Mouse (Mus musculus) thymus, postnatal 4 days (tissue): ENCODE data around the gene Fbln1.

ENCODE experiments used
- DNase-seq: peaks from one replicate; pipeline ENCODE4 v3.0.0; 2021

The Fbln1 gene

DNA sequence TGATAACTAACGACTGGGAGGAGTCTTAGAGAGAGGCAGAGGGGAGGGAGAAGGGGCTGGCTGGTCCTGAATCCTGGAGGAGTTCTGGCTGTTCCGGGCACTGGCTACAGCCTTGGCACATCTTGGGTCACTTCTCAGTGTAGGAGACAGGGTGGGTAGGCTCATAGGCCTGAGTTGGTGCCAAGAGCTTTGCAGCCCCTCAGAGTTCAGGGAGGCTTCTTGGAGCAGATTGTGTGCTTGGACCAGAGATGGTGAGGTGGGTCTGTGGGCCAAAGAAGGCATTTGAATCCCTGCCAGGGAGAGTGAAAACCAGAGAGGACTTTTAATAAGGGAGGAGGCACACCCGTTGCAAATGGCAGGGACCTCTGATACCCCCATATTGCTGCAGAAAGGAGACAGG, 1.3 kb downstream of the Fbln1 start:
- DNase-seq, result no peak

DNA sequence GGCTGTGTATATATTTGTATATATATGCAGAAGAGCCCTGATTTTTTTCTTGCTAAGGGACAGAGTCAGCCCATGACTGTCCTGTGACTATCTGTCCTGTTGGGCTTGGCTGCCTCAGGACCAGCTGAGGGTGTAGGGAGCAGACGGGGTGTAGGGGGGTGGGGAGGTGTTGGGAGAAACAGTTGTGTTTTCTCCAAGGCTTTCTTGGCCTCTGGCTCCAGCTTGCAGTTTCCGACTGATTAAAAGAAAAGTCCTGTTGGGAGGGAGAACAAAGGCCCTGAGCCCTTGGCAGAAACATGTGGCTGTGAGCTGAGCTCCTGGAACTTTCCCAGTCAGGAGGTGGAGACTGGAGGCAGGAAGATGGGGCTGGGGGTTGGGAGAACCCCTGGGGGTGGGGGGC, 2.0 kb downstream of the Fbln1 start:
- no peak for DNase-seq

DNA sequence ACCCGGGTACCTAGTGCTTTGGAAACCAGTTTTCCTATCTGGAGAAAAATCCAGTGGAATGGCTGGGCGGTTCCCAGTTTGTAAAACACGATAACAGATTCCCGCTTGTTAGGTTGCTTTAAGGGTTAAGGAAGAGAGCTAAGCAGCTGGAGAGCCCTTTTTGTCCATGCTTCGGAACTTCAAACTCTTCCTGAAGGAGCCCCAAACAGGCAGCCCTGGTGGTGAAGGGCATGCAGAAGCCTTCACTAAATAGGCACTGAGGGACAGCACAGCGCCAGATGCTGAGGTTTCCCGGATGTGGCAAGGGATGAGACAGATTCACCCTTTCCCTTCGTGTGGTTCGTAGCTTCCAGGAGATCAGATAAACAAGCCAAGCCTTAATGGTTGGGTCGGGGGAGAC, 2.6 kb downstream of the Fbln1 start:
- DNase-seq, result peak; percentile 42

DNA sequence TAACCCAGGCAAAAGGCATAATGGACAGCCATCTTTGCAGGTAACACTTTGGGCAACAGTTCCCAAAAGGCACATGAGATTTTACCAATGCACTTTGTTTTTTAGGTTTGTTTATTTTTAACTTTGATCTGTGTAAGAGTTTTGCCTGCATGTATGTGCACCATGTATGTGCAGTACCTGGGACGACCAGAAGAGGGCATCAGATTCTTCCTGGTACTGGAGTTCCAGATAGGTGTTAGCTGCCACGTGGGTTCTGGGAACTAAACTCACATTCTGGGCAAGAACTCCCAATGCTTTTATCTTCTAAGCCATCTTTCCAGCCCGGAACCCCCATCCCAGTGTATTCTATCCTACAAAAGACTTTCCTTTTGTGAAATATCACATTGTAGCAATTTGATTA, 3.6 kb downstream of the Fbln1 start:
- DNase-seq, result peak; percentile 58

DNA sequence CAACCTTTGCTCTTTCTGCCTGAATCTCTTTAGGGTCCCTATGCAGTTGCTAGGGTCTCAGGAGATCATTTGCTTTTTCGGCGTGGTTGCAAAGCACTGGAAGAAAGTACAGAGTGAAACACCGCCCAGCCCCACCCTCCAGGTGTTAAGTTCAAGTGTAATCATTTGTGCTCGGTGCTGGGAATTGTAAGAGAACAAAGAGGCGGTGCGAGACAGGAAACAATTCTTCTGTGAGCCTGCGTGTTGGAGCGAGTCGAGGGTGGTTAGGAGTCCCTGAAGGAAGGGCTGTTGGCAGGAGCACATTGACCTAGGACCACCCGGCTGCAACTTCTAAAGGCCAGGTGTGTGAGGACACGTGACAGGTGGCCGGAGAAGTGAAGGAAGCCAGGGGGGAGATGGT, 4.9 kb downstream of the Fbln1 start:
- no peak for DNase-seq

DNA sequence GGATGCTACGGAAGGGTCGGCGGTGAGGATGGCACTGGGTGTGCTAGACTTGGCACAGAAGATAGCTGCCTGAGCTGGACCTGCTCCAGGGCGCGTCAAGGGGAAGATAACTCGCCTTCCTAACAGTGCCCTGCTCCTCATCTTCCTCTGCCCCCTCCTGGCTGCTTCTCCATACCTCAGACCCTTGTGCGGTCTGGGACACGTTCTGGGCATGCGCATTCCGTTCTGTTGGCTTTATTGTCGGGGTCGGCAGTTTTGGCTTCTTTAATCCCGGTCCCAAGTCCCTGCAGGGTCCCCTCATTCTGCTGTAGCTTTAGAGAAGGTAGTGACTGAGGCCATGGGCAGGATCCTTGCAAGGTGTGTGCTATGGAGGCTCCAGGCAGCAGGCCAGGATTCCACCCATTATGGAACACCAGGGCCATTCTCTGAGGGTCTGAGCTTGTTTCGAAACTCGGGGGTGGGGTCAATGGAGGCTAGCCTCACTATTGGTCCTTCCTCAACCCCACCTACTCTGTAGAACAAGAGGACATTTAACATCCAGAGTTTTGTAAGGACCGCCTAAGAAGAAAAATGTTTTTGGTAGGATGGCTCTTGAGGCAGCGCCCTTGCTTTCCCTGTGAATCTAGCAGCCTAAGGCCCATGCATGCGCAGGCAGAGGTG, 5.5 kb downstream of the Fbln1 start:
- no peak for DNase-seq

DNA sequence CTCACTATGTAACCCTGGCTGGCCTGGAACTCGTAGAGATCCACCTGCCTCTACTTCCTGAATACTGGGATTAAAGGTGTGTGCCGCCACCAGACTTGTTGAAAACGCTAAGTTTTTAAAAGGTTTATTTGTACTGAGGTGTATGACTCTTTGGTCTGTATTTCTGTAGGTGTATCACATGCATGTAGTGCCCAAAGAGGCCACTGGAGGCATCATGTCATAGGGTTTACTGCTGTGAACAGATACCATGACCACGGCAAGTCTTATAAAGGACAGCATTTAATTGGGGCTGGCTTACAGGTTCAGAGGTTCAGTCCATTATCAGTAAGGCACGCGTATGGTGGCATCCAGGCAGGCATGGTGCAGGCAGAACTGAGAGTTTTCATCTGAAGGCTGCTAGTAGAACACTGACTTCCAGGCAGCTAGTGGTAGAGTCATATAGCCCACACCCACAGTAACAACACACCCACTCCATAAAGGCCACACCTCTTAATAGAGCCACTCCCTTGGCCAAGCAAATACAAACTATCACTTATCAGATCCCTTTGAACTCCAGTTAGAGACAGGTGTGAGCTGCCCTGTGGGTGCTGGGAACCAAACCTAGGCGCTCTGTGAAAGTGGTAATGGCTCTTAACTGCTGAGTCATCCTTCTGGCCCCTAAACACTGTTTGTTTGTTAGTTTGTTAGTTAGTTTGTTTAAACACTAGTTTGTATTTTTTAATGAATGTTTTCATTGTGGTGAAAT, 10.5 kb downstream of the Fbln1 start:
- no peak for DNase-seq

DNA sequence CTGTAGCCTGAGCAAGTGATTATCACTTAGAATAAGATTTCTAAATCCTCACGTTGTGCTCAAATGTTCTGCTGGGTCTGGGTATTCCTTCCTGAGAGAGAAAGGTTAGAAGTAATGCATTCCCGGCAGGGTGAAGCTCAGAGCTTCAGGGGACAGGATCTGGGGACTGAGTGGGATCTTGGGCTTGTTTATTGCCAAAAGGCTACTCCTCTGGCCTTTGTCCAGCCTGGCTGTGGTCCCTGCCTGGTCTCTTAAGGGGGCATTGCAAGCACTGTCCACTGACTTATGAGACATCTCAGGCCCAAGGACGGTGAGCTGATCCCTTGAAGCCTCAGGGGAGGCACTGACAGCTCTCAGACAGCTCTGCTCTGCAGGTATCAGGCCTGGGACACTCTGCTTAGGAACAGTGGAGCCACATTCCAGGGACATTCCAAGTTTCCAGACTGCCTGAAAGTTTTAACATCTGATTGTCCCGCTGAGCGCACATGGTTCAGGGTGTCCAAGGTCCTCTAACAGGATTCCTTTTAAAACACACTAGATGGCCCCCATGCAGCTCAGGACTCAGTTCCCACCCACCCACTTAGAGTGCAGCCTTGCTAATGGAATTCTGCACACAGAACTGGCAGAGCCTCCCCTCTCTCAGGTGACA, 13.0 kb downstream of the Fbln1 start:
- no peak for DNase-seq

DNA sequence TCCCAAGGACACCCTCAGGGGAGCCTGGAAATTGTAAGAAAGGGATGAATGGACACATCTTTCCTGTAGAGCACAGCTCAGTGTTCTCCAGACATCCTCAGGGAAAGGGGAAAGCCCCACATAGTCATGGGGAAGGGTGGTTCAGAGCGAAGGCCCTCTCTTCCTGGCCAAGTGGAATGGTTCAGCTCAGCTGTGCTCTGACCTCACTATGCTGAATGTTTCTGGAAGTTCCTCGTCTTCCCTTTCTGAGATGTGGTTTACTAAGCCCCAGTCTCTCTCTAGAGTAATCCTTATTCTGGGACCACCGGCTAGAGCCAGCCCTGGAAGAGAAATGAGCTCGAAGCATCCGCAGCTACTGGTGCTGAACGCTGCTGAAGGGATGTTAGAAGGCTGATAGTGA, 14.6 kb downstream of the Fbln1 start:
- no peak for DNase-seq

DNA sequence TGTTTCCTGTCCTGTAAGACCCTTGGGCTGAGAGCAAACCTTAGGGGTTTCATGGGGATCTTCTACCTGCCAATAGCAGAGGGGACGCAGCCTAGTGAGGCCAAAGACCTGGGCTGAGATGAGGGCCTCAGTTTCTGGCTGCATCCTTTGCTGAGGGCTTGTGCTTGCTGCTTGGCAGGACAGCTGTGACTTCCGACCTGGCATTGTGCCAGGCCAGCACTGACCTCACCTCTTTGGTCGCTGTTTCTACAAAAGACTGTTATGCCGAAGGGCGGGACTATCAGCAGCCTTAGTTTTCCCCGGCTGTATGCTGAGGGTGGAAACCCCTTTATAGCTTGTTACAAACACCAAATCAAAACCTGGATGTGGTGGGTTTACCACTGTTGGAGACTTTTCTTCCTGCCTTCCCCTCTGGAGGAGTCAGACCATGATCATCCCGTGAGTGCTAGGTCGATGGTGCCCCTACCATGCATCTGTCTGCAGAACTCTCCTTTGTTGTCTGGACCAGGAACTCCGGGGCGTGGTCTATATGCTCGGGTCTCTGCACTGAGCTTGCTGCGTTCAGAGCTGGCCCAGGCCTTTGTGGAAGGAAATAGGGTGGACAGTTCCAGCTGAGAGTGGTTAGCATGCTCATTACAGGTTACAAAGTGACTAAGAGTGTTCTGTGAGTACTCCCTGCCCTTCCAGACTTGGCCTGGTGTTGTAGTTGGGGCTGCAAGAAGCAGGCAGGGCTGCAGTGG, 15.5 kb downstream of the Fbln1 start:
- DNase-seq, result no peak

DNA sequence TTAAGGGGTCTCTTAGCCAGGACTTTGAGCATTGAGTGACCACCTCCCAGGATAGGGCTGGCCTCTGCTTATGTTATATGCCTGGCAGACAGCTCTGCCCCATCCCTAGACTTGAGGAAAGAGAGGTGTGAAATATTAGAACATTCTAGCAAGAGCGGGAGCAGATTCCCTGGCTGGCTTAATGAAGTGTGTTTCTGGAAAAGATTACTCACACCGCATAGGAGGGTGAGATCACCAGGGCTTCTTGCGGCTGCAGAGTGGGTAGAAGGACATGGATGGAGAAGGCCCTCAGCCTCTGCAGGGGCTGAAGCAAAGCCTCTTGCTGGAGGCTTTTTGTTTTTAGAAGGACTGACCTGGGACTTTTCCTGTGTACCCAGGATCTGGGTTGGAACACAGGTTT, 19.9 kb downstream of the Fbln1 start:
- no peak for DNase-seq

DNA sequence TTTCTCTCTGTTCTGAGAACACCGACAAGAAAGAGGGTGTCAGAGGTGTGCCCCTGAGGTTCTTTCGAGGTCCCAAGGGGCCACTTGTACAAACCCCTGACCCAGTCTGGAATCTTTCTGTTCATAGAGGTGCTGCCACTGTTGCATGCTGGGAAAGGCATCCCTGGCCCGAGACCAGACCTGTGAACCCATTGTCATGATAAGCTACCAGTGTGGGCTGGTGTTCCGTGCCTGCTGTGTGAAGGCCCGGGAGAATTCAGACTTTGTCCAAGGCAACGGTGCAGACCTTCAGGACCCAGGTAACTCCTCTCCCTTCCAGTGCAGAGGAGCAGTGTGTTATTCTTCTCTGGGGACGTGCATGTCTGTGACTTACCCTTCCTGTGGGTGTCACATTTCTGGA, 21.1 kb downstream of the Fbln1 start:
- DNase-seq, result no peak

DNA sequence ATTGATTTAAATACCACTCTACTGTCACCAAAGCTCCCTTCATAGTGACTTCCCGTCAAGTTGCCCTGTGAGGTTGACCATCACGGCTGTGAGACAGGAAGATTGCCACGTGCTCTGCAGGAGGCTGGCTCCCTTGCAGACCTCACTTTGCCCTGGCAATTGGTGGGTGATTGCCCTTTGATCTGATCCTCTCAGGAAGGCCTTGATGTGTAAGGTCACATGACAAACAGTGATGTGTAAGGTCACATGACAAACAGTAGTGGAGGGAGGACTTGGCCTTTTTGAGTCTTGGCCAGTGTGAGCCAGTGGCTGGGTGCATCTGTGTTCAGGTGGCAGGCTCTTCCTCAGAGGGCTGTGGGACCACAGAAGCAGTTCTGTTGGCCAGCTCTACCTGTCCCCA, 22.8 kb downstream of the Fbln1 start:
- no peak for DNase-seq

DNA sequence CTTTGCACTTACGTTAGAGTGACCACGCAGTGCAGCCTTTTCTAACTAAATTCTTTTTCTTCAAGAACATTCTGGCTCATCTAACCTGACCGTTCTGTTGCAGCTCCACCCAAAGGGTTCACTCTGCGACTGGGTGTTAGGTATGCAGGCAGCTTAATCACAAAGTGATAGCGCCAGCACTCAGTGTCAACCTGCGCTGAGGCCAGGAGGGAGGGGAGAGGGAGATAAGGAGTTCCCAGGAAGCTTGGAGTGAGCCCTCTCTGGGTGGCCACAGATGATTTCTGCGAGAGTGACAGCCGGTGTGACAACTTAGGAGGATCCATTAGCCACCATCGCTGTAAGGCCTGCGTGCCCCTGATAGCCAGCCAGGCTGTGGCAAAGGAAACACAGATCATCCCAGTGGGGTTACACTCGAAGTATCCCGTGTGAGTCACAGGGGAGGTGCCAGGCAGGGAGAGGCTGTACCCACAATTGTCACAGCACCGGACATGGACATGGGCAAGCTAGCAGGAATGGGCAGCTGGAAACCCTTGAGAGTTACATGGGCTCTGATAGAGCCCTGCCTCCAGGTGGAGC, 24.3 kb downstream of the Fbln1 start:
- no peak for DNase-seq

DNA sequence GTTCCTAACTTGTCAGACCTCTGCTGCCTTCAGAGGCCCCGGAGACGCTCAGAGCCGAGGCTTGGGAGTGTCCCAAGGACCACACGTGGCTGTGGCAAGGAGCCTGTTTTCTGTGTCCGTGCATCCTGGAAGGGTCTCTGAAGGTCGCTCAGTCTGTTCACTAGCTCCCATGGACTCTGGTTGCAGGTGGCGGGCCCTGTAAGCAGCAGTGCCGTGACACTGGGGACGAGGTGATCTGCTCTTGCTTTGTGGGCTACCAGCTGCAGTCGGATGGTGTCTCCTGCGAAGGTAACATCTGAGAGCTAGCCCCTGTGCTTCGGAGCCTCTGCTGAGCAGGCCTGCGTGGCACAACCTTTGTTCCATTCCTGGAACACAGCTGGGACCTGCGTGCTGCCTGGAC, 24.9 kb downstream of the Fbln1 start:
- DNase-seq, result peak; percentile 52

DNA sequence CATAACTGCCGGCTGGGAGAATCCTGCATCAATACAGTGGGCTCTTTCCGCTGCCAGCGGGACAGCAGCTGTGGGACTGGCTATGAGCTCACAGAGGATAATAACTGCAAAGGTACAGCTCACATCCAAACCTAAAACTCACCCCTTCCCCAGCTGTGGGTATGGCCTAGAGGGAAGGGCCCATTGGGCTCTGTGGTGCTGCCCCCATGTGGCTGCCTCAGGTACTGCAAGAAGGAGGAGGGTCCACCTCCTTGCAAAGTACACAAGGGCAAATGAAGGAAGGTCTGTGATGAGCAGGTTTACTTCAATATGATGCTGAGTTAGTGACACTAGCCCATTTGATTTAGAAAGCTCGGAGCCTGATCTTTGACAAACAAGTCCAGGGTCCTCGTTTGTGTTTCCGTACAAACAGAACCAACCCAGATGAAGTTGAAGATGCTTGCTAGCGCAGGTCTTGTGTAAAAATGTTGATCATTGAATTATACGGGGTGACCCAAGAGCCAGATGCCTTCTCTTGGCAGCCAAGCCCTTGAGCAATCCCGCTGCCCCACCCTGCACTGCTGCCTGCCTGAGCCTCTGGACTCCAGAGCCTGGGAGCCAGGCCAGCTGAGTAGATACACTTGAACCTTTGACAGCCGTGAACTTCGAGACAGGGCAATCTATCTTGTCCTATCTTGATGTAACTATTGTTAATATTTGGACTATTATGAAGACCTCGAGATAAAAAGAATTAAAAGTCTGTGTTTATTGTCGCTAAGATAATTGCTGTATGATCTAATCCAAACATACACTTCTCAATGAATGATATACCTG, 25.9 kb downstream of the Fbln1 start:
- DNase-seq, result peak; percentile 91

DNA sequence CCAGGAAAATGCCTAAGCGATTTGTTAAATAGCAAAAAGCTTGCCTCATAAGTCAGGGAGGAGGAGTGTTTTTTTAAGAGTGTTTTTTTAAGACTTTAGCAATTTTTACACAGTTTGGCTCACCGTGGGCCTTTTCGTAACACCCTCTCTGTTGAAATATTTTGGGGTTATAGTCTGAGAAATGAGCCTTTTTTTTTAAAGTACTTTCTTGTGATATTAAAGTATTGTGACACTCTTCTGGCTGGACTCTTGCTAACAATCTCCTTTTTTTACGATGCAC, 26.4 kb downstream of the Fbln1 start:
- DNase-seq, result no peak

DNA sequence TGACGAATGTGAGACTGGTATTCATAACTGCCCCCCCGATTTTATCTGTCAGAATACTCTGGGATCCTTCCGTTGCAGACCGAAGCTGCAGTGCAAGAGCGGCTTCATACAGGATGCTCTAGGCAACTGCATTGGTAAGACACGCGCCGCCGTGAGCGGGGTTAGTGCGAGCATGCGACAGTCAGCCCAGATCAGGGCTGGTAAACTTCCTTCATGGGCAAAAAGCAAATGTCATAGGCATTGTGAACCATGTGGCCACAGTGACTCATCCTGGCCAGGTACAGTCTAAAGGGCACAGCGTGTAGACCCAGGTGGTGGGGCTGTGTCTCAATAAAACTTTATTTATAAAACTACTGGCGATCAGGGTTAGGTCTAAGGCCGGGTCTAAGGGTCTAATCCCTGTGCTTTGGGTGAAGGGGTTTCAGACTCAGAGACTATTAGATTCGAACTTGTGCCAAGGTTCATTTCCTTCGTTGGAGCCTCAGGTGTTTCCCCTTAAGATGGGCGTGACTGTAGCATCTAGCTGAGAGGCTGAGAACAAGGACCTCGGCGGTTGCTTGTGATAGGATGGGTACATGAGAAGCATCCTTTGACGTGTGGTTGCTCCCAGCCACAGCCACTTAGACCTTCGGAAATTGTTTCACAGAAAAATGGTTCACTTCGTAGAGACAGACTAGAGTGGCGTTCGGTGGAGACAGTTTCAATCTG, 26.9 kb downstream of the Fbln1 start:
- peak; percentile 55 for DNase-seq

DNA sequence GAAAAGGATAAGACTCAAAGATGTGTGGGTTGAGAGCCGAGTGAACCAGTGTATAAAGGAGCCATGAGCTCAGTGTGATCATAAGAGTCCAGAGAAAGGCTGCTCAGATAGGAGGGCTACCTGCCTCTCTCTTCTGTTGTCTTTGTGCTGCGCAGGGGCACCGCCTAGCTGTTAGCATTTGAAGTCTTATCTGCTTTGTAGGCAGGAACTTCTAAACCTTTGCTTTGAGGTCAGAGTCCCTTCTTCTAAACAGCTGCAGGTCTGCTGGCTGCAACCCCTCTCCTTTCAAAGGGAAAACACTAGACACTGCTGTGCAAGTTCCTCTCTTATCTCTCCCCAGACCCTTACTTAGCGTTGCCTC, 27.5 kb downstream of the Fbln1 start:
- DNase-seq, result peak; percentile 72

DNA sequence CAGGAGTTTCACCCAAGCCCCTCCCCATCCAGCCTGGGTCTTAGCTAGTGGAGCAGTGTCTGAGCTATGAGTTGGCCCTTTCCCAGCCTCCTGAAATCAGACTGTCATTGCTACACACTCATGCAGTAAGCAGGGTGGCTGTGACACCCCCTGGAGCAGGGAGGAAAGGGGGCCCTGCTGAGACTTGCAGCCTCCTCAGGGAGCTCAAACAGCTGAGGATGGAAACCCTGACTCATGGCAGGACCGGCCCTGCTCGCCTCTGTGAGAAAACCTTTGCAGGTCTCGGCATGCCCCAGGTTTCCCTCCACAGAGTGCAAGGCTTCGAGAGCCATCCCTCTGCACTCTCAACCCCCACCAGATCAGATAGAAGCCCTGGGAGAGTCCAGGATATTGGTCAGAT, 27.9 kb downstream of the Fbln1 start:
- peak; percentile 57 for DNase-seq

DNA sequence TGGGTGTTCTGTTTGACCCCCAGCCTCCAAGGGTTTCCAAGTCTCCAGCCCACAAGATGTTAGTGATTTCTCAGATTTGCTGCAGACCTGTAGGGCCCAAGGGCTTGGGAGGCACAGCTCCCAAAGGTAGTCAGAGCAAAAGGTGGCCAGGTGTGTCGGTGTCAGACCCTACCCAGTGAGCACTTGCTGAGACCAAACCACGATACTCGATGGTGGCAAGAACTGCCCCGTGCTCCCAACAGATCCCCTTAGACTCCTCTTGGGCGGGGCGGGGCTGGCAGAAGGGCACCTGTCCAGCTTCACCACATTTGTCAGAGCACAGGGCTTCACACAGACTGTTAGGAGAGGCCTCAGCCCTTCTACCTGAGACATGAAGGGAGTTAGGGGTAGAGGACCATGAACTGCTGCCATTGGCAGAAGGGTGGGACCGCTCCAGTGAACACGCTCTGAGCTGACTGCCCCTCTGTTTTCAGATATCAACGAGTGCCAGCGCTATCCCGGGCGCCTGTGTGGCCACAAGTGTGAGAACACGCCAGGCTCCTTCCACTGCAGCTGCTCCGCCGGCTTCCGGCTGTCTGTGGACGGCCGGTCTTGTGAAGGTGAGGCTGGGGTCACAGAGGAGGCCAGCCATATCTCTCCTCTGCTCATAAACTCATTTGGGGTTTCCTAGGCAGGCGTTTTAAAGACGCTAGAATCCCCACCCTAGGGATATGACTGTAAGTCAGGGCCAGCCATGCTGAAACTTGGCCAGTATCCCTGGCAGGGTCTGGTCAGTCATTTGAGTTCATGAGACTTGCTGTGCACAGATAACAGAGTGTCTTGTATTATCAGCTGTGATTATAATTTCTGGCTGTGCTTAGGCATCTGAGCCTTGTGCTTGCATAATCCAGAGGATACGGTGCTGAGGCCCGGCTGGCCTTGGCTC, 33.3 kb downstream of the Fbln1 start:
- no peak for DNase-seq
